Mouse (Mus musculus) liver, adult 2 months (tissue): Measurements from ENCODE around the gene Sept9. TPM values are rescaled to one million over a fixed set of nuclear protein-coding genes. Genes with fewer than 3 reads are reported as not detected.

Experiments used
- DNase-seq: peaks from one replicate; pipeline ENCODE4 v3.0.0-alpha.2; 2011; ENCODE audit warnings: low read depth, low spot score; ENCODE audit errors: extremely low read depth
- H3K27ac ChIP-seq: fragments of 200-500 bp; replicated peaks from 2 replicates; pipeline ENCODE4 v1.5.1; 2012; ENCODE audit warnings: low read depth, mild to moderate bottlenecking, control low read depth, inconsistent platforms, low read length; ENCODE audit not compliant: insufficient read depth
- H3K27me3 ChIP-seq: fragments of 200-500 bp; 2 replicates; pipeline ENCODE4 v1.6.1; 2012; ENCODE audit warnings: mild to moderate bottlenecking, moderate library complexity, low read length, inconsistent platforms; ENCODE audit not compliant: control insufficient read depth, insufficient read depth
- H3K36me3 ChIP-seq: fragments of 200-500 bp; 2 replicates; pipeline ENCODE4 v1.6.1; 2012; ENCODE audit warnings: low read length, inconsistent platforms; ENCODE audit not compliant: control insufficient read depth, insufficient read depth
- H3K4me1 ChIP-seq: fragments of 200-500 bp; 2 replicates; pipeline ENCODE4 v1.6.1; 2011; ENCODE audit warnings: low read length; ENCODE audit not compliant: control insufficient read depth, insufficient read depth
- H3K4me3 ChIP-seq: fragments of 200-500 bp; 2 replicates; pipeline ENCODE4 v1.5.1; 2011; ENCODE audit warnings: low read depth, mild to moderate bottlenecking, control low read depth, low read length, moderate library complexity; ENCODE audit not compliant: insufficient read depth
- H3K79me2 ChIP-seq: fragments of 200-500 bp; 2 replicates; pipeline ENCODE4 v1.6.1; 2012; ENCODE audit warnings: inconsistent platforms, mild to moderate bottlenecking, low read length, moderate library complexity; ENCODE audit not compliant: control insufficient read depth, insufficient read depth
- H3K9ac ChIP-seq: fragments of 200-500 bp; 2 replicates; pipeline ENCODE4 v1.6.1; 2012; ENCODE audit warnings: low read depth, mild to moderate bottlenecking, control low read depth, inconsistent platforms, low read length
- CTCF ChIP-seq: fragments of 200-500 bp; IDR thresholded peaks from 2 replicates; pipeline ENCODE4 v1.5.1; 2011; ENCODE audit warnings: low read depth, low read length, control low read depth
- POLR2A ChIP-seq: fragments of 200-500 bp; IDR thresholded peaks from 2 replicates; pipeline ENCODE4 v1.6.1; 2011; ENCODE audit warnings: low read length, control low read depth; ENCODE audit not compliant: insufficient read depth; ENCODE audit errors: extremely low read depth
- WGBS: fragments of 180-500 bp; shearing (Covaris S2); methylation state at CpG from one replicate; pipeline ENCODE4 v1.1.7; 2018; 5-methylcytosine and 5-hydroxymethylcytosine counted together
- polyA plus RNA-seq: library from polyadenylated mRNA; depleted of rRNA; stranded (reverse); fragments of >200 nt; gene quantifications from 2 replicates; pipeline ENCODE4 v1.2.3, GENCODE M21; 2012
- total RNA-seq: library from RNA; depleted of rRNA; stranded (reverse); fragments of >200 nt; gene quantifications from 2 replicates; pipeline ENCODE4 v1.2.3, GENCODE M21; 2014

Sept9 gene
- total and polyA plus RNA-seq, 2 experiments, result 18.8 to 21.2 TPM

- Histone ChIP-seq H3K4me3 (no peak overlapping the region), H3K9ac (no peak overlapping the region), H3K79me2 (no peaks in the 10 kb centered on the region), H3K27me3 (no peaks in the 10 kb centered on the region), H3K4me1 (no peaks in the 10 kb centered on the region), H3K36me3 (no peaks in the 10 kb centered on the region; the same call in 1 of the 2 replicates), H3K27ac (no peak overlapping the region)
- DNase-seq, result no peak
- TF ChIP-seq CTCF (no peak), POLR2A (no peak)
- 43% methylated on average over 8 of the region's 8 CpGs for WGBS
Measured at GRCm38 (mm10) chr11:117161574-117161973, 37.9 kb upstream of the Sept9 start.

- no peak for TF ChIP-seq POLR2A
- no peak for TF ChIP-seq CTCF
- no peaks in the 10 kb centered on the region for H3K79me2 ChIP-seq
- H3K36me3 ChIP-seq, result no peaks in the 10 kb centered on the region
- no peaks in the 10 kb centered on the region for H3K27me3 ChIP-seq
- no peak for DNase-seq
- H3K4me1 ChIP-seq, result no peaks in the 10 kb centered on the region
- H3K9ac ChIP-seq, result no peak overlapping the region
- no peak overlapping the region for H3K4me3 ChIP-seq
- WGBS, result 93% methylated on average over 9 of the region's 9 CpGs
- no peak overlapping the region for H3K27ac ChIP-seq
Measured at GRCm38 (mm10) chr11:117163098-117163497, 36.4 kb upstream of the Sept9 start.

GRCm38 (mm10) chr11:117163771-117164170 is 35.7 kb upstream of the Sept9 start:
- Histone ChIP-seq H3K4me3 (no peak overlapping the region), H3K27ac (no peak overlapping the region), H3K36me3 (no peaks in the 10 kb centered on the region), H3K9ac (no peak overlapping the region), H3K4me1 (no peaks in the 10 kb centered on the region), H3K27me3 (no peaks in the 10 kb centered on the region), H3K79me2 (no peaks in the 10 kb centered on the region)
- WGBS, result 87% methylated on average over 6 of the region's 6 CpGs
- no peak for DNase-seq
- TF ChIP-seq POLR2A (no peak), CTCF (no peak)

- no peak for DNase-seq
- no peak overlapping the region for H3K9ac ChIP-seq
- H3K27ac ChIP-seq, result no peak overlapping the region
- WGBS, result 84% methylated on average over 20 of the region's 20 CpGs
- H3K4me3 ChIP-seq, result no peak overlapping the region
- TF ChIP-seq POLR2A, result no peak
- no peaks in the 10 kb centered on the region for H3K79me2 ChIP-seq
- H3K36me3 ChIP-seq, result no peaks in the 10 kb centered on the region
- H3K27me3 ChIP-seq, result no peaks in the 10 kb centered on the region
- H3K4me1 ChIP-seq, result no peaks in the 10 kb centered on the region
Measured at GRCm38 (mm10) chr11:117168278-117169087, 31.0 kb upstream of the Sept9 start.

DNA sequence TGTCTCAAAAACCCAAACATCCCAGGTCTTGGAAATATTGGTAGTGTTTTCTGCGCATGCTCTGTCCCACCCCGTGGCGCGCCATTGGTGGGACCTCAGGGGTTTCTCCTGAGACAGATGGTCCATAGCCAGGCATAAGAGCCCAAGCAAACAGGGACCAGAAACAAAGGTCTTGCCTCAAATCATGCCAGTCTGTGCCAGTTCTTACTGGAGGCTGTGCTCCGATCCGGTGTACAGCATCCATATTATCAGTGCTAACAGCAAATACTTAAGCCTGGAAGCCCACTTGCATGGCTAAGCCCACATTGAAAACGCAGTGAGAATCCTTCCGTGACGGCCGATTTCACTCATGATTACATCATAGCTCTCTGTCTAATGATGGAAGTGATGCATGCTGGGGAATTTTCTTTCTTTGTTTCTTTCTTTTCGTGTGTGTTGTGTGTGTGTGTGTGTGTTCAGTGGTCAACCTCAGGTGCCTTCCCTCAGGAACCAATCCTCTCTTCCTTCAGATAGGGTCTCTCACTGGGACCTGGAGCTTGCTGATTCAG is 30.3 kb upstream of the Sept9 start:
- no peak for DNase-seq
- H3K9ac ChIP-seq, result no peak overlapping the region
- TF ChIP-seq CTCF (no peak), POLR2A (no peak)
- H3K36me3 ChIP-seq, result no peaks in the 10 kb centered on the region
- H3K4me1 ChIP-seq, result no peaks in the 10 kb centered on the region
- 90% methylated on average over 11 of the region's 11 CpGs for WGBS
- H3K27me3 ChIP-seq, result no peaks in the 10 kb centered on the region
- H3K4me3 ChIP-seq, result no peak overlapping the region
- H3K79me2 ChIP-seq, result no peaks in the 10 kb centered on the region
- no peak overlapping the region for H3K27ac ChIP-seq

DNA sequence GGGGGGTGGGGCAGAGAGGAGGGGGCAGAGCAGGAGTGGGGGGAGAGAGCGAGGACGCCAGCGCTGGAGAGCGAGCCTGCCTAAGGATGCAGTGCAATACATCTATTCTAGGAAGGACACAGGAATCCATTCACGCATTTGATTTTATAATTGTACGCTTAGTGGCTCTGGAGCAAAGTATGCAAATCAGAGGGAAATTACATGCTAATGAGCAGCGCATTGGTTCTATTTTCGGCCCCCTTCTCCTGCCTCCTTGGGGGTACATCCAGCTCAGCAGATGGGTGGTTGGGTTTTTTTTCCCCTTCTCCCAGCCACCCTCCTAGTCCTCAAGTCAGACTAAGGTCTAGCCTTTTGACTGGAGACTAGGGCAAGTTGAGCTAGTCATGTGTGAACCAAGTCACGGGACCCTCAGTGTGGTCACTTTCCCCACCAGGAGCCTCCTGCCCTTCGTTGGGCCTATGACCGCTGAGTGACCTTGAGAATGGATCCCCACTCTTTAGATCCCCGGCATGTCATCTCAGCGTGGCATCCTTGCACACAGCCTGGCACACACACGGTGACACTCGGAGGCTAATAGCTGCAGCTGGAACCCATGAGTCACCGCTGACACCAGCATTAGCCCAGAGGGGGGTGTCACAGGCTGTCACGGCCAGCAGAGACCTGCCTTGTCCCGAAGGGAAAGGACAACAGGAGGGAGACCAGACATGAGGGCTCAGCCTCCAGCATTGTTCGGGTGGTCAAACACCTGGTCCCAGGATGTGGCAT is 29.5 kb upstream of the Sept9 start:
- no peak overlapping the region for H3K4me3 ChIP-seq
- no peaks in the 10 kb centered on the region for H3K4me1 ChIP-seq
- no peak for TF ChIP-seq CTCF
- no peak for TF ChIP-seq POLR2A
- no peak overlapping the region for H3K9ac ChIP-seq
- no peak overlapping the region for H3K27ac ChIP-seq
- 94% methylated on average over 19 of the region's 19 CpGs for WGBS
- no peaks in the 10 kb centered on the region for H3K27me3 ChIP-seq
- H3K36me3 ChIP-seq, result no peaks in the 10 kb centered on the region
- H3K79me2 ChIP-seq, result no peaks in the 10 kb centered on the region
- no peak for DNase-seq
